Mouse (Mus musculus) cerebellum, adult 2 months (tissue): ENCODE measurements at regions not wholly inside any gene's neighbourhood (a gene's known extent, or its start where the extent isn't known, plus 50 kb on each side); places are given as distances from the start of the nearest gene placed in this dataset.

Source experiments
- CTCF ChIP-seq: fragments of 200-500 bp; IDR thresholded peaks from 2 replicates; pipeline ENCODE4 v1.5.1; 2011; ENCODE audit warnings: low read depth, mild to moderate bottlenecking, control low read depth, low read length, moderate library complexity, borderline replicate concordance; ENCODE audit not compliant: insufficient read depth
- POLR2A ChIP-seq: fragments of 200-500 bp; IDR thresholded peaks from 2 replicates; pipeline ENCODE4 v1.6.1; 2011; ENCODE audit warnings: low read length, control low read depth, borderline replicate concordance; ENCODE audit not compliant: insufficient read depth

DNA sequence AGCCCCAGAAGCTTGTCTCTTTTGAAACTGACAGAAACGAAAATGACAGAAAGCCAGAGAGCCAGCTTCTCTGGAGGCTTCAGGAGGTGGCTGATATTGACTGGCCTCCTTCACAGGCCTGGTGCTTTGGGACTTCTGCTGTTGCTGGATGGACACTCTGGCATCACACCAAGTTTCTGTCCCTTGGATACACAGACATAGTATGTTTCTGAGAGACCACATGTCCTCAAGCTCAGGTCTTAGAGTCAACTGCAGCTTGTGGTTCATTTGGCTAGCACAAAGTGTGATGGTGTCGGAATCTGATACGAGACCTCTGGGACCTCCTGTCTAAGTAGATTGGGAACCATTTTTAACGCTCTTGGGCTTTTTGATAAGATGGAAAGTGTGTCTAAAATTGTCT lies 502.0 kb downstream of the Sqor start:
- TF ChIP-seq CTCF (no peak), POLR2A (no peak)
